Mouse (Mus musculus) spleen, adult 2 months (tissue): ENCODE data around the gene Rasl10a.

Source experiments
- CTCF ChIP-seq: fragments of 200-500 bp; IDR thresholded peaks from 2 replicates; pipeline ENCODE4 v1.5.1; 2011; ENCODE audit warnings: mild to moderate bottlenecking, inconsistent platforms; ENCODE audit not compliant: insufficient read depth, insufficient read length, insufficient replicate concordance; ENCODE audit errors: extremely low read depth
- POLR2A ChIP-seq: fragments of 200-500 bp; IDR thresholded peaks from 2 replicates; pipeline ENCODE4 v1.6.1; 2011; ENCODE audit warnings: low read depth, low read length, inconsistent platforms

DNA sequence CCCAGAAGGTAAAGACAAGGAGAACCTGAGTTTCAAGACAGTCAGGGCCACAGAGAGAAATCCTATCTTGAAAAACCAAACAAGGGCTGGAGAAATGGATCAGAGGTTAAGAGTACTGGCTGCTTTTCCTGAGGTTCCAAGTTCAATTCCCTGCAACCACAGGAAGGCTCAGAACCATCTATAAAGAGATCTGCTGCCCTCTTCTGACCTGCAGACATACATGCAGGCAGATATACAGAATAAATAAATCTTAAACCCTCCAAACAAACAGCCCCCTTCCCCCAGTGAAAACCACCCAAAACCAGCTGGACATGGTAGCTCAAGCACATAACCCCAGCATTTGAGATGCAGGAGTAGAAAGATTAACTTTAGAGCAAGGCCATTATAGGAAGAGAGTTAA is 17.8 kb downstream of the Rasl10a start:
- TF ChIP-seq CTCF (no peak), POLR2A (no peak)
